In the genomic region with DNA sequence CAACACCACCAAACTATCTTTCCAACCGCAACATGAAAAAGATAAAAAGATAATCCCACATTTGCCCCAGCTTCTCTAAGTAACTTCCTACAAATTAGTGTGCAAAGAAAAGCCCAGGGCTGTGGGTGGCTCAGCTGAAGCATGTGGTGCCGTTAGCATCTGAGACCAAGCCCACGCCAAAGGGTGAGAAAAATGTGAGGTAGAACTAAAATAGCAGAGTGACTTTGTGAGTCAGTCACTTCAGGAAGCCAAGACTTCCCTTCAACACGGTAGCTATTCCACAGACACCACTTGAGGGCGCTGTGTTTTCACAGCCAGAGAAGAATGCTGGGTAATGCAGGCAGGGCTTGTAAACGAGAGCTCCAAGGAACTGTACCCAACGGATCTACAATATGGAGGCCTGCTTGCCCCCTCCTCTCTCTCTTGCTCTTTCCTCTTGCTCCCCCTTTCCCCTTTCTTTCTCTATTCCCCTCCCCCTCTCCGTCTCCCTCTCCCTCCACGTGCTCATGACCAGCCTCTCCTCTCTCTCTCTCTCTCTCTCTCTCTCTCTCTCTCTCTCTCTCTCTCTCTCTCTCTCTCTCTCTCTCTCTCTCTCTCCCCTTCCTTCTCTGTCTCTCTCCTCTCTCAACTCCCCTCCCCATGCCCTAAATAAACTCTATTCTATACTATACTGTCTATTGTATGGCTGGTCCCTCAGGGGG, we compare ENCODE assay signal across 7 mouse cellular contexts. TPM values are rescaled to one million over a fixed set of nuclear protein-coding genes. Genes with fewer than 3 reads are reported as not detected.
DNase-seq lines count a peak whose midpoint lies in the region; ATAC-seq and TF ChIP-seq lines count a peak whose summit lies in the region.

No protein-coding gene starts in this region.

- no peaks in the 10 kb centered on the region for H3K4me1 ChIP-seq in lung, postnatal 0 days (ENCODE audit: insufficient read depth, low read depth, low read length)

- no peak overlapping the region for H3K9ac ChIP-seq in lung, postnatal 0 days (replicated peaks; ENCODE audit: low read depth)

- no peak for TF ChIP-seq EP300 in lung, postnatal 0 days (IDR thresholded peaks at IDR 0.05)

- no peak overlapping the region for H3K27ac ChIP-seq in lung, postnatal 0 days (ENCODE audit: low read length)

- no peak overlapping the region; the same call in 1 of the 2 replicates for H3K4me2 ChIP-seq in lung, postnatal 0 days (replicated peaks; ENCODE audit: low read depth, low read length)

- ATAC-seq in lung, postnatal 0 days = peak; percentile 61

- H3K9me3 ChIP-seq in lung, postnatal 0 days (ENCODE audit: low read length) = no peaks in the 10 kb centered on the region

- H3K4me3 ChIP-seq in lung, postnatal 0 days (ENCODE audit: low read depth, low read length) = no peak overlapping the region

- H3K36me3 ChIP-seq in lung, postnatal 0 days (ENCODE audit: insufficient read depth, low read length) = no peaks in the 10 kb centered on the region

- WGBS in lung, postnatal 0 days = 24% methylated on average over 8 of the region's 9 CpGs

- peak; percentile 75 for TF ChIP-seq CTCF in lung, postnatal 0 days (IDR thresholded peaks at IDR 0.05)

- peak; percentile 26 for DNase-seq in urinary bladder, postnatal 14 days (ENCODE audit: low spot score)
- DNase-seq in urinary bladder, postnatal 4 days (ENCODE audit: low spot score in 2 of 2) = no peak
- DNase-seq in adrenal gland, adult 2 months = peak; percentile 59
- peak; percentile 88 to 93 for DNase-seq in frontal cortex, adult 2 months (ENCODE audit: extremely low spot score in 1 of 2, low spot score in 1 of 2)
- DNase-seq in layer of hippocampus, adult 18-20 months (ENCODE audit: low spot score in 2 of 2) = peak; percentile 64 to 86
- DNase-seq in lung, postnatal 0 days (ENCODE audit: low spot score) = peak; percentile 71
- peak; percentile 24 to 55 for DNase-seq in spleen, postnatal 14 days (ENCODE audit: low spot score in 2 of 2)

- H3K27me3 ChIP-seq in lung, postnatal 0 days (replicated peaks; ENCODE audit: insufficient read depth, low read length) = no peaks in the 10 kb centered on the region

RNA-seq across cellular contexts. Expression of a gene that starts 8.2 kb away (rescaled TPM):
- total RNA-seq in adrenal gland, adult 2 months (2021) = not detected
- not detected in 2 replicates for polyA plus RNA-seq in adrenal gland, adult 2 months (2012; rRNA removed)
- not detected in 2 replicates for polyA plus RNA-seq in frontal cortex, adult 2 months (2012; rRNA removed)
- not detected for total RNA-seq in layer of hippocampus, adult 18-20 months (2021)
- polyA plus RNA-seq in lung, postnatal 0 days (2015; fragmentation: Nextera tagmentation; extraction: Ambion mirVana) = not detected in 2 replicates

RNA-seq across cellular contexts. Expression of a gene that starts 22.6 kb away (rescaled TPM):
- 10 to 100 TPM; 34.2 to 42.8 TPM for total RNA-seq in adrenal gland, adult 2 months (2021)
- polyA plus RNA-seq in adrenal gland, adult 2 months (2012; rRNA removed) = 85.2 and 99.1 TPM in 2 replicates
- polyA plus RNA-seq in frontal cortex, adult 2 months (2012; rRNA removed) = 30.1 and 31.8 TPM in 2 replicates
- total RNA-seq in layer of hippocampus, adult 18-20 months (2021) = 10 to 100 TPM; 20.4 to 23.3 TPM
- polyA plus RNA-seq in lung, postnatal 0 days (2015; fragmentation: Nextera tagmentation; extraction: Ambion mirVana) = 37.6 and 39.3 TPM in 2 replicates

RNA-seq across cellular contexts. Expression of a gene that starts 25.0 kb away (rescaled TPM):
- total RNA-seq in adrenal gland, adult 2 months (2021) = 1 to 10 TPM; 1.4 to 1.6 TPM
- polyA plus RNA-seq in adrenal gland, adult 2 months (2012; rRNA removed) = 1.8 and 2.5 TPM in 2 replicates
- 2.5 and 2.6 TPM in 2 replicates for polyA plus RNA-seq in frontal cortex, adult 2 months (2012; rRNA removed)
- 1 to 10 TPM; 1.8 to 2.6 TPM for total RNA-seq in layer of hippocampus, adult 18-20 months (2021)
- polyA plus RNA-seq in lung, postnatal 0 days (2015; fragmentation: Nextera tagmentation; extraction: Ambion mirVana) = 0.37 and 1.0 TPM in 2 replicates

RNA-seq across cellular contexts. Expression of a gene that starts 39.5 kb away (rescaled TPM):
- total RNA-seq in adrenal gland, adult 2 months (2021) = not detected
- polyA plus RNA-seq in adrenal gland, adult 2 months (2012; rRNA removed) = not detected in 2 replicates
- 1.3 and 1.5 TPM in 2 replicates for polyA plus RNA-seq in frontal cortex, adult 2 months (2012; rRNA removed)
- total RNA-seq in layer of hippocampus, adult 18-20 months (2021) = under 1 TPM in 1 of 2 experiments, not detected in 1; 0.42 TPM
- 0.29 and 0.55 TPM in 2 replicates for polyA plus RNA-seq in lung, postnatal 0 days (2015; fragmentation: Nextera tagmentation; extraction: Ambion mirVana)

RNA-seq across cellular contexts. Expression of a gene that starts 41.1 kb away (rescaled TPM):
- 100 to 1,000 TPM; 507 to 539 TPM for total RNA-seq in adrenal gland, adult 2 months (2021)
- polyA plus RNA-seq in adrenal gland, adult 2 months (2012; rRNA removed) = 556 and 578 TPM in 2 replicates
- polyA plus RNA-seq in frontal cortex, adult 2 months (2012; rRNA removed) = 316 and 318 TPM in 2 replicates
- total RNA-seq in layer of hippocampus, adult 18-20 months (2021) = 100 to 1,000 TPM; 199 to 208 TPM
- 455 and 501 TPM in 2 replicates for polyA plus RNA-seq in lung, postnatal 0 days (2015; fragmentation: Nextera tagmentation; extraction: Ambion mirVana)

Comparison
In these comparisons a context has a peak if more than half of its experiments do, and no peak if none do; other contexts are left out.
1. DNase-seq: peak in urinary bladder, postnatal 14 days (single experiment), adrenal gland, adult 2 months (single experiment), frontal cortex, adult 2 months (2 of 2), layer of hippocampus, adult 18-20 months (2 of 2), lung, postnatal 0 days (single experiment) and spleen, postnatal 14 days (2 of 2); none in urinary bladder, postnatal 4 days (0 of 2).